Mouse (Mus musculus) cerebellum, adult 2 months (tissue): Measurements from ENCODE around the gene Atmin.

Experiments used
- CTCF ChIP-seq: fragments of 200-500 bp; IDR thresholded peaks from 2 replicates; pipeline ENCODE4 v1.5.1; 2011; ENCODE audit warnings: low read depth, mild to moderate bottlenecking, control low read depth, low read length, moderate library complexity, borderline replicate concordance; ENCODE audit not compliant: insufficient read depth
- POLR2A ChIP-seq: fragments of 200-500 bp; IDR thresholded peaks from 2 replicates; pipeline ENCODE4 v1.6.1; 2011; ENCODE audit warnings: low read length, control low read depth, borderline replicate concordance; ENCODE audit not compliant: insufficient read depth

GRCm38 (mm10) chr8:116921337-116922059 is 21.7 kb upstream of the Atmin start, which contains the start of the genes Cmc2 and Cenpn:
- no peak for TF ChIP-seq CTCF
- TF ChIP-seq POLR2A = peak; percentile 99
